Mouse (Mus musculus): ENCODE data around the gene Mvp. TPM values are rescaled to one million over a fixed set of nuclear protein-coding genes. Genes with fewer than 3 reads are reported as not detected.

The Mvp gene
- polyA plus RNA-seq, 1 experiment: 4.3 TPM

DNA sequence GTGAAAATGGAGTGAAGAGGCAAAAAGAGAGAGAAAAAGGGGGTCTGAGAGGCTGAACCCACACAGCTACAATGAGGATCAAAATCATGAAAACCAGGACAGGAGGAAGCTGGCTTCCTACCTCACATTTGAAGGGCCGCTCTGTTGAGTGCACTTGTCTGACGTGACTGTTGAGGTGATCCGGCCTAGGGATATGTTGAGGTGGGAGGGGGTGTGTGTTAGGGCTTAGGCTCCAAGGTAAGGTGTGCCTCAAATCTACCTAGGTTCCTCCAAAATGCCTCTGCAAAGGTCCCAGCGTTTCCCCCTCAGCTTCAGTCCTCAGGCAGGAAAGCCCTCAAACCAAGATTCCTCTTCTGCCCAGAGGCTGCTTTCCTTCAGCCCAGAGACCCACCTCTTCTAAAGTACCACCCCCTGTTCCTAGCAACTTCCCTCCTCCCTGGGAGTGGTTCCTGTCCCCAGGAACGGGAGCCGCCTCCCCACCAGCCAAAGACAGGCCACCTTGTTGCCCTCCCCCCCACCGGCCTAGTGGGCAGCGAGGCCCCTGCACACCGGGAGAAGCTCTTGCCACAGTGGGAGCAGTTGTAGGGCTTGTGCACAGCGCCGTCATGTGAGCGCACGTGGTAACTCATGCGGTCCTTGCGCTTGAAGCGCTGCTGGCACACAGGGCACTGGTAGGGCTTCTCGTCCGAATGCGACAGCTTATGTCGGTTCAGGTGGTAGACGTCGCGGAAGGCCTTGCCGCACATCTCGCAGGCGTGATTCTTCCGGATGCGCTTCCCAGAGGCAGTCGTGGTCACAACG is 10.5 kb upstream of the Mvp start:
- DNase-seq (ENCODE audit: low read depth): peak; percentile 95
- peak; percentile 57; the same call in 1 of the 2 replicates for TF ChIP-seq CTCF (IDR thresholded peaks at IDR 0.05; ENCODE audit: borderline replicate concordance, extremely low read depth, insufficient read depth, insufficient read length)
- peak; percentile 23; the same call in 1 of the 2 replicates for TF ChIP-seq POLR2A (IDR thresholded peaks at IDR 0.05; ENCODE audit: borderline replicate concordance, extremely low read depth, insufficient read depth, insufficient read length, poor library complexity, severe bottlenecking)

DNA sequence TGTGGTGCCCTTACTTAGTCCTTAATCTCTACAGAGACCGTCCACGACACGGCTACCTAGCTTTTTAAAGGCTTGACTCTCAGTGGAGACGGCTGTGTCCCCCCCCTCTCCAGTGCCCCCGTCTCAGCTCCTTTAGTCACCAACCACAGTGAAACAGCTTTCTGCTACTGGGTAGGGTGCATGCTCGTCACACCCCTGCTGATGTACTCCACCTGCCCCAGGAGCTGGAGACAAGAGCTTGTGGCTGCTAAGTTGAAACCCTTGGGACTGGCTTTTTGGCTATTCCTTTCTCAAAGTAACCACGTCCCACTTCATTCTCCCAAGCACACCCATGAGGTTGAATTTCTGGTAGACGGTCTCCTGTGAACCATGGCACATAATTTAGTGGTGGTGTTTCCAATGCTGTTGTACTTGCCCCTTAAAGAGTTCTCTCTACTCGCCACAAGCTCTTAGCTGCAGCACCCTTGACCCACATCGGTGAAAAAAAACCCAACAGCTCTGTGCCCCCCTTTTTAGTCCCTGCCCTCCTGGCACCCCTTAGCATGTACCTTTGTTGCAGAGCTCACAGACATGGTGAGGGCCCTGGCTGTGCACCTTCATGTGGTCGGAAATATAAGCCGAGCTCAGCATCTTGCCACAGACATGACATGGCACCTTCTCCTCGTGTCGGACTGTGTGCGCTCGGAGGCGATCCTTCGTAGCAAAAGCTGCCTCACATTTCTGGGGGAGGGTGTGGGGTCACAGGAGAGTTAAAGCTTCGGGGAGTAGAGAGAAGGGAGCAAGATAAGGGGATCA is 9.7 kb upstream of the Mvp start:
- TF ChIP-seq POLR2A (IDR thresholded peaks at IDR 0.05; ENCODE audit: borderline replicate concordance, extremely low read depth, insufficient read depth, insufficient read length, poor library complexity, severe bottlenecking) (no peak), CTCF (IDR thresholded peaks at IDR 0.05; ENCODE audit: borderline replicate concordance, extremely low read depth, insufficient read depth, insufficient read length) (no peak)
- peak; percentile 24 for DNase-seq (ENCODE audit: low read depth)

DNA sequence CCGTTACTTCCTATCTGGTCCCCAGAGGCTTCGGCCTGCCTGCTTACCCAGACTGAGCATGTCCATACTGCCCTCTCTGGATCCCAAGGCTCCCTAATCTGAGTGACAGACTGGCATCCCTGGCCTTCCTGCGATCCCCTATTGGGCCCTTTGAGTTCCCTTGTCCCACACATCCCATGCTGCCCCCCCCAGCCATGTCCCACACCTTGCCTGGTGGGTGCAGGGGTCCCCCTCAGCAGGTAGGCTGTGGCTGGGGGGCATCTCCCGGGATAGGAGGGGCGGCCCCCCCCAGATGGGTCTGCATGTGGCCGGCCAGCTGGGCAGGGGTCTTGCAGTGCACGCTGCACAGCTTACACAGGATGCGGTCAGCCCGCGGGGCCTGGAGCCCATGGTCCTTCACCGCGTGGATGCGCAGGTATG is 8.9 kb upstream of the Mvp start:
- TF ChIP-seq POLR2A (IDR thresholded peaks at IDR 0.05; ENCODE audit: borderline replicate concordance, extremely low read depth, insufficient read depth, insufficient read length, poor library complexity, severe bottlenecking) (no peak), CTCF (IDR thresholded peaks at IDR 0.05; ENCODE audit: borderline replicate concordance, extremely low read depth, insufficient read depth, insufficient read length) (no peak)
- no peak for DNase-seq (ENCODE audit: low read depth)

DNA sequence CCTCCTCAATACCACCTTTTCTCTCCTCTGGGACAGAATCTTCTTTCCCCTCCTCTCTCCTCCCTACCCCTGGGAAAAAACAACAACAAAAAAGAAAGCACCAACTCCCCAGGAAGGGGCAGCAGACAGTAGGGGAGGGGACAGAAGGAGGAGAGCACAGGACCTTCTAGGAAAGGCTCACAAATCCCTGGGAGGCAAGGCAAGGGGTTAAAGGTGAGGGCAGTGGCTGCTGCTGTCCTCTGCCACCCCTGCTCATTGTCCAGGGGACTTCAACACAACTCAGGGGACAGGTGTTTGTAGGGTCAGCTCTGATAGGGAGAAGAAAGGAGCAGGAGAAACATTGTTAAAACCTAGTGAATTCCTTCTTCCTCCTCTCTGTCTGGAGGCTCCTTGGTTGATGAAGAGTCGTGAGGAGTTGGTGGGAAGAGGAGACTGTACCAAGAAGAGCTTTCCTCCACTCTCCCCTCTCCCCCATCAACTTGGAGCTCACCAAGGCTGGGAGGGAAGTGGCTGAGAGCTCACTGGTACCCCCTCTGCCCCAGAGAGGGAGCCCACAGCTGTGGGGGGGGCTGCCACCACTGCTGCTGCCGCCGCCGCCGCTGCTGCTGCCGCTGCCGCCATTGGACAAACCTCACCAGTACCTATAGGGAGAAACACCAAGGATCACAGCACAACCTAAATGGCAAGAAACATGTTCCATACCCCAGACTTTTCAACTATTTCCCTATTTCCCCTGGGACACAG is 8.3 kb upstream of the Mvp start:
- no peak for DNase-seq (ENCODE audit: low read depth)
- TF ChIP-seq CTCF (IDR thresholded peaks at IDR 0.05; ENCODE audit: borderline replicate concordance, extremely low read depth, insufficient read depth, insufficient read length): no peak
- no peak for TF ChIP-seq POLR2A (IDR thresholded peaks at IDR 0.05; ENCODE audit: borderline replicate concordance, extremely low read depth, insufficient read depth, insufficient read length, poor library complexity, severe bottlenecking)

DNA sequence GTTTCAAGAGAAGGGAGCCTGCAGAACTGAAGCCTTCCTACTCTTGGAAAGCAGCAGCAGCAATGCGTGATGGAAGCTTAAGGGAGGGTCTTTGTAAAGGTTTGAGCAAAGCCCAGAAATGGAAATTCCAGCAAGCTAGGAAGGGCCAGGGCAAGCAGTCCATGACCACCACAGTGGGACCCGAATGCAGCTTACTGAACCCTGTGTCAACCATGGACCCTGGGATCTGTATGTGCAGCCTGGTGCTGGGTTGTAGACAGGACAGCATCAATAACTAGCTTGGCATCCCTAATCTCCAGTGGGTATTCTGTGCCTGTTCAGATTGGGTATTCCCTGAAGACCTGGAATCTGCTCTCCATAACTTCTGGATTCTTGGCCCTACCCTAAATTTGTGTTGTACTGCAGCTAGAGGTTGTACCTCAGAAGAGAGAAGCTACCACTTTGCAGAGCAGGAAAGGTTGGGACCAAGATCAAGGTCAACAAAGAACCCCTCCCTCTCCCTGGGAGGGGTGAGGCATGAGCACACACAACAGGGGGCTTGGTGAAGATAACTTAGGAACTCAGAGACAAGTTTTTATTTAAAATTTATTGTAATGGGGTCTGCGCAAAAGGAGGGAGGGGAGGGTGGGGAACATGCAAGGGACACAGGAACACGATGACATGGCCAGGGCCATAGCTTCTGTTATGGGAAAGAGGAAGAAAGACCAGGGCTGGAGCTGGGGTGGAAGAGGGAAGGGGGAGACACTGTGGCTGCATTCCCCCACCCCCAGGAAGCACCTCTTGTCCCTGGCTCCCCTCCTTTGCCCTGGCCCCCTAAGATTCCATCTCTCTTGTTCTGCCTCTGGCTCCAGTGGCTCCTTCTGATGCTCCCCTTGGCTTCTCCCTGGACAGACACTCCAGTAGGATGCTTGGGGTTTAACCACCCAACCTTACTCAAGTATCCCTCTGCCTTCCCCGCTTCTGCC is 7.4 kb upstream of the Mvp start:
- no peak for TF ChIP-seq POLR2A (IDR thresholded peaks at IDR 0.05; ENCODE audit: borderline replicate concordance, extremely low read depth, insufficient read depth, insufficient read length, poor library complexity, severe bottlenecking)
- TF ChIP-seq CTCF (IDR thresholded peaks at IDR 0.05; ENCODE audit: borderline replicate concordance, extremely low read depth, insufficient read depth, insufficient read length): no peak
- DNase-seq (ENCODE audit: low read depth): no peak

DNA sequence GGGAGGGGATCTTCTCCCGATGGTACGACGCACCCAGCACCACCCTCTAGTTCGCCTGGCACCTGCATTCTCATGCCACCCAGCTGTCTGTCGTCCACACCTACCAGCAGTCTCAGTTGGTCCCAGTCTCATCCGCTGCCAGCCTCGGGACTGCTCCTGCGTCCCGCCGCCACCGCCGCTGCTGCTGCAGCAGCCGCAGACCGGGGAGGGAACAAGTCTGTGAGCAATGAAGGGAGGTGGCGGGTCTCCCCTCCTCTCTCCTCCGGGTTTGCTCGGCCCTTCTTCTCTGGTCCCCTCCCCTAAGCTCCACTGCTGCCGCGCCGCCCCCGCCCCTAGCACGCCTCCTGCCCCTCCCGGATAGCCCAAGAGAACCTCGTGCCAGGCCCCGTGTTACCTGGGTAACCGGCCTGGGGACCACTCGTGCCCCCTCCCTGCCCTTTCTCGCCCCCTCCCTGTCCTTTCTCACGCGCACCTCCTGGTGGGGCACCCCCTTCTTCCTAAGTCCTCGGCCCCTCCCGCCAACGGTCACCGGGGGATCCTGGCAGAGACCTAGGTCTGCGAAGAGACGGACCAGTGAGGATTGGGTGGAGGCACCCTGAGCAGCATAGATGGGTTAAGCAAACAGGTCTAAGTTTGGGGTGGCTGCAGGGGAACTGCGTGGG is 6.6 kb upstream of the Mvp start, which contains the start of the genes Gm42742 and Prrt2:
Gm42742 (minus strand) TSS at position 197 of the 662 bp plus-strand sequence.
Prrt2 (minus strand) TSS at position 311 of the 662 bp plus-strand sequence.
- DNase-seq (ENCODE audit: low read depth): peak; percentile 88

DNA sequence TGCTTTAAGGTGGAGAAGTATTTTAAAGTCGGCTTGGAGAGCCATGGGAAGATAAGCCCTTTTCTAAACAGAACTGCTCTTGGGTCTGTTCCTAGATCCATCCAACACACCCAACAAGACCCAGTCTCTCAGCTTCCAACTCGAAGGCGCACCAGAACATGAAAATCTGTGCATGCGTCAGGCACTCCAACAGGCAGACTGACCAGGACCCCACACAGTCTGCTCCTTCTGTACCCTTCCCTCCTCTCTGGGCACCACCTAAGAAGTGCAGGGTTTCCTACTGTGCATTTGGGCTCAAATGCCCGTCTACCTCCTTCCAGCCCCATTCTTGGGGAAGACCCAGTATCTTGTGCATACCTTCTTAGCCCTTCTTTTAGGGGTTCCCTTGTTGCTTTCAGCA is 6.1 kb upstream of the Mvp start:
- DNase-seq (ENCODE audit: low read depth): no peak
- TF ChIP-seq CTCF (IDR thresholded peaks at IDR 0.05; ENCODE audit: borderline replicate concordance, extremely low read depth, insufficient read depth, insufficient read length) (no peak), POLR2A (IDR thresholded peaks at IDR 0.05; ENCODE audit: borderline replicate concordance, extremely low read depth, insufficient read depth, insufficient read length, poor library complexity, severe bottlenecking) (no peak)

More for the DNA sequence above, 6.6 kb upstream of the Mvp start, which contains the start of the genes Gm42742 and Prrt2:
- TF ChIP-seq POLR2A (IDR thresholded peaks at IDR 0.05; ENCODE audit: borderline replicate concordance, extremely low read depth, insufficient read depth, insufficient read length, poor library complexity, severe bottlenecking) (peak; percentile 28; the same call in 1 of the 2 replicates), CTCF (IDR thresholded peaks at IDR 0.05; ENCODE audit: borderline replicate concordance, extremely low read depth, insufficient read depth, insufficient read length) (no peak)

DNA sequence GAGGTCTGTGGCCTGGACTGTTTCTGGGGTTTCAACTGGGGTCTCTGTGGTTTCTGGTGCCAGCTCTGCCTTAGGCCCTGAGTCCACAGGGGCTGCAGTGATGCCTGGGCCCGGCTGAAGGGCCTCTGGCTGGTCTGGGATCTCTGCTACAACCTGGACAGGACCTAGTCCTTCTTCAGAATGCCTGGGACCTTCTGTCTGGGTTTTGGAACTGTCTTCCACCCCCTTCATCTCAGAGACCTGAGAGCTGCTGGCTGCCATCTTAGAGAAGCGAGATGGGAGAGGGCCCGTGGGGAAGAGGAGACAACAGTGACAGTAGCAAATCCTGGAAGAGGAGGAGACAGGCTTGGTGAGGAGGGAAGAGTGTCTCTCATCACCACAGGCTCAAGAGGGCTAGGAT is 5.6 kb upstream of the Mvp start:
- TF ChIP-seq POLR2A (IDR thresholded peaks at IDR 0.05; ENCODE audit: borderline replicate concordance, extremely low read depth, insufficient read depth, insufficient read length, poor library complexity, severe bottlenecking) (no peak), CTCF (IDR thresholded peaks at IDR 0.05; ENCODE audit: borderline replicate concordance, extremely low read depth, insufficient read depth, insufficient read length) (no peak)
- no peak for DNase-seq (ENCODE audit: low read depth)

DNA sequence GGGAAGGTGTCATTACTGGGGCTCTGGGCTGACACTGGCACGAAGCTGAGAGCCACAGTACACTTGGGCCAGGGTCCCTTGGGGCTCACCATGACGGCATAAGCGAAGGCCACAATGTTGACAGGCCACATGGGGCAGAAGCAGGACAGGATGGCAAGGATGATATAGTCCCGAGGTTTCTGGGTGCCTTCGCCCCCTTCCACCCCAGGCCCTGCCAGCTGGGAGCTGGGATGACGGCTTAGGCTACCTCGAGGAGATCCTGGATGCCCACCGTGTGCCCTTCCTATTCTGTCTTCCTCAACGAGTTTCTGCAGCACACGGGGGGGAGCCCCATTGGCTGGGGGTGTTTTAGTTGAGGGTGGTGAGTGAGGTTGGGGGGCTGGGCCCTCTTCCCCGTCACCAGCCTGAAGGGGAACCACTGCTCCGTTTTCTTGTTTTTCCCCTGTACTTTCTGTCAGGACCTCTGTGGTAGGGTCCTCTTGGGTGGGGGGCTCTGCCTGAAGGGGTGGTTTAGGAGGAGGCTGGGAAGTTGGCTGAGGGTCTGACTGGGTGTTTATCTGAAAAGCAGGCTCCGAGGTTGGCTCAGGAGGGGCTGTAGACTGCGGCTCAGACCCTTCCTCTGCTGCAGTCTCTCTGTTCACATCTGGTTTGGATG is 5.0 kb upstream of the Mvp start:
- TF ChIP-seq CTCF (IDR thresholded peaks at IDR 0.05; ENCODE audit: borderline replicate concordance, extremely low read depth, insufficient read depth, insufficient read length): no peak
- TF ChIP-seq POLR2A (IDR thresholded peaks at IDR 0.05; ENCODE audit: borderline replicate concordance, extremely low read depth, insufficient read depth, insufficient read length, poor library complexity, severe bottlenecking): no peak
- DNase-seq (ENCODE audit: low read depth): no peak
